Mouse (Mus musculus): ENCODE data around the gene Slfn2.

Gene Slfn2

DNA sequence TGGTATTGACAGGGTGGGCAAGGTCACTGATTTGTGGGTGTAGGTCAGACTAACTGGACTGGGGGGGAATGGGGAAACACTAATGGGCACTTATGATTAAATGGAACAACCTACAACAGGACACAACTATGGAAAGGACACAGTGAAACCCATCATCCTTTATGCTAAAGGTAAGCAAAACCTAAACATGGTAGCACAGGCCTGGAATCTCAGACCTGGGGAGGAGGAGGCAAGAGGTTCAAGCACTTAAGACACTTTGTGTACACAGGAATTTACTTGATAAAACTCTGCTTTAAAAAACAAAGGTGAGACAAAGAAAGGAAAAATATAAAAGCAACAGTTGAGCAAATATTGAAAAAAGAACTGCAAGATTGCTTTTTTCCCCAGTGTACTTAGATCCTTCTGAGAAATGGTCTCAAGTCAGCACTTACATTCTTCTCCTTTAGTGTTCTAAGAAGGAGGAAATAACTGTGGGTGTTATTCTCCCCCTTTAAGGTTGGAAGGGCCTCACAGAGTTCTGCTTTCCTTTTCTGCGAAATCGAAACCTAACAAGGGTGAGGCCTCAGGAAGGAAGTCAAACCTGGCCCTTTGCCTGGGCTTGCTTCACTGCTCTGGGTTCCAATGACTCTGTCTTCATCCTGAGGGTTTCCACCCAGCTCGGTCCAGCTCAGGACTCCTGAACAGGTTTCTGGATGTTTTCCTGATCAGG, 13.0 kb downstream of the Slfn2 start:
- DNase-seq (ENCODE audit: low spot score in 2 of 2) = peak; percentile 90 to 94

DNA sequence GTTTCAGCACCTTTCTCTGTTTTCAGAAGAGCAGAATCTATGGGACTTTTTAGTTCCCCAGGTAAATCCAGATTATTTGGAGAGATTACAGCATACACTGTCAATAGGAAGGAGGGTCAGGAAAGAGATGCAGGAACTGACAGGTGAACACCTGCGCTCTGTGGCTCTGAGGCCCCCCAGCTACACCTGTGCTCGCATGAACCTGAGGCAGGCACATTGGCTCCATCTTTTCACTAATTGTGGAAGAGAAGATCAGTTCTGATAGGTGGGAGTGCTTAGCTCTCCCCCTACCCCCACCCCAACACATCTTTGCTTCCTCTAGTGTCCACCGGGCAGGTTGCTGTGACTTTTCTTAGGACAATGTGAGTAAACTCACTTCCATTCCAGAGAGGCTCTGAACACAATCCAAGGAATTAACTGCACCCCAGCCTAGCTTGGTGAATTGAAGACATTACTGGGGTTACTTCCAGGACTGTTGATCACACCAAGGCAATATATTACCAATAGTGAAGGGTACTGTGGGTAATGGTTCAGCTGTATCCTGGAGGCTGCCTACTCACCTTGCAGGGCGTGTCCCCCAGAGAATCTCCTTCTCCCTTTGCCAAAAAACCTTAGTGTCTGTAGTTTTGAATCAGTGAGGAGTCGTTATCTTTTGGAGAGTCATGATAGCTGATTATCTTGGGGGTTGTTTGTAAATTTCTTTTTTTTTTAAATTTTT, 13.7 kb downstream of the Slfn2 start:
- DNase-seq (ENCODE audit: low spot score in 2 of 2) = peak in 1 of 2 experiments; percentile 47

DNA sequence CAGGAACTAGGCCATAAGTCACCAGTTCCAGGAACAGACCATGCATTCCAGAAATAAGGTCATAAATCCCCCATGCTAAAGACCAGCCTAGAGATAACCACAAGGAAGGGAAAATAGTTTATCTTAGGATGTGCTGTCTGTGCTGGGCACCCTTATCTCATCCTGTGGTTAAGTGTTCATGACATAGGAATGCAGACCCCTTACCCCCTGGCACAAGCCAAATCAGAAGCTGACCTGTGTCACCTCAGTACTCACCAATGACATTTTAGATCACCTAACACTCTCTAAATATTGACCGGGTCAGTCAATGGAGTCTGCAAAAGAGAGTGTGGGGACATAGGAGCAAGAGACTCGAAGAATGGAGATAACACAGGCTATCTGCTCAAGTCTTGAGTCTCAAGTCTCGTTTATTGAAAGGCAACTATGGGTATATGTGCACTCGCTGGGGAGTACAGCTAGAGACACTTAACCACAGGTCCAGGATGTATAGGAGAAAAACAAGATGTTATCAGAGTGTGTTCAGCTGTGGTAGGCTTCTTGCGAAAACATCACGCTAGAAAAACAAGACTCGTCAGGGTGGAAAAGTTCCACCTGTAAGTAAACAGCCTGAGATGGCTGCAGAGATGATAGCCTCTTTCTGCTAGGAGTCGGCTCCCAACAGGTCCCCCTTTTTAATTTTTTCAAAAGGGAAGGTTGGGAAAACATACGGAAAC, 14.7 kb downstream of the Slfn2 start:
- DNase-seq (ENCODE audit: low spot score in 2 of 2) = peak; percentile 72 to 75

DNA sequence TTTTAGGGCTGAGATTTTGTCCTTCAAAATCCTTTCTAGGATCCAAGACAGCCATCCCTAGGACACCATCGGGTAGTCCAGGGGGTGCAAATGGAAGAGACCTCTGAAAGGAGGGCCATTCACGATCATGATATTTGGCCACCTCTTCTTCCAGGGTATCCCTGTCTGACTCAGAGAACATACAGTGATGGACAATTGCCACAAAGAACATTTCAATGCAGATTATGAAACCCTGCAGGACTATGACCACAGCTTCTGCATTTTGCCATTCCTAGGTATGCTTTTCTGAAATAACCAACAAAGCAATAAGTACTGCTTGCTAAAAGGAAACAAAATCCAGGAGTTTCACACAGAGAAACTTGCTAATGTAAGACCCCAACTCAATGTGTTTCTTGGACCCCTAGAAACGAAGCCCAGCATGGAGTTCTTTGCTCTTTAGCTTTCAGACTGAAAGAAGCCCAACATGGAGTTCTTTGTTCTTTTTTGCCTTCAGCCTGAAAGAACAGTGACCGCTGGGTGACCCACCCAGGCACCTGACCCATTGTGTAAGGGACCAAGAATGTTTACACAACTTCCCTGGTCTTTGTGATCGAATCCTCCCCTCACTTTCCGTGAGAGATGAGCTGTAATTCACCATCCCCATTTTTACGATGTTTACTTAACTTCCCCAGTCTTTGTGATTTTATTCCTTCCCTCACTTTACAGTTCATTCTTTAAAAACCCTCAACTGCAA, 18.0 kb downstream of the Slfn2 start:
- peak in 1 of 2 experiments; percentile 1 for DNase-seq (ENCODE audit: low spot score in 2 of 2)

DNA sequence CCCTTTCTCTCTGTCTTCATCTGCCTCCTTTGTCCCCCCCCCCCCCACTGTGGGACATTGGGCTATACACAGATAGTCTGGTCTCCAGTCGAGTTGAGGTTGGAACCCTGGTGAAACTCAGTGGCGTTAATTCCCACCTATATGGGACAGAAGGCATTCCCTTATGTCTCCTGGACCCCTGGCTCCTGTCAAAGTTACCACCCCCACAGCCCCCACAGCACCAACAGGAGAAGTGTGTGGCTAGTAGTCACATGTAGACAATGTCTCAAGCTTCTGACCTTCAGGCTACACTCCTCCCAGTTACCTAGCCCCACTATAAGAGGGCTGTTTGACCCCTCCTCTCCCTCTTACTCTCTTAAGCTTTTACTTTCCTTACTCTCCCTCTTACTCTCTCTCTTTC, 19.2 kb downstream of the Slfn2 start:
- no peak for DNase-seq (ENCODE audit: low spot score in 2 of 2)

DNA sequence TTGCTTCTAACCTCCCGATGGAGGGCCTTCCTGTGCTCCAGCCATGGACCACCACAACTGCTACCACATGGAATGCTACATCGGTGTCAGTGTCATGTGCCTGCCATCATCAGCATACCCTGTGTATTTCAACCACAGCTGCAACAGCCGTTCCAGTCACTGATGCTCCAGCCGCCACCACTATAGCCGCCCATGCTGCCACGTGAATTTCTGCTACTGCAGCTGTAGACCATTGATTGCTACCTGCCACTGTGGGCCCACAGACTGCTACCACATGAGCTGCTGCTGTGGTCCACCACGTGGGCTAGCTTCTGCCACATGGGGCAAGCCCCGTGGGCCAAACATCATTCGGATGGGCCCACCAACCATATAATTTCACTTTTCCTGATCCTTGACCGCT, 19.8 kb downstream of the Slfn2 start:
- no peak for DNase-seq (ENCODE audit: low spot score in 2 of 2)

DNA sequence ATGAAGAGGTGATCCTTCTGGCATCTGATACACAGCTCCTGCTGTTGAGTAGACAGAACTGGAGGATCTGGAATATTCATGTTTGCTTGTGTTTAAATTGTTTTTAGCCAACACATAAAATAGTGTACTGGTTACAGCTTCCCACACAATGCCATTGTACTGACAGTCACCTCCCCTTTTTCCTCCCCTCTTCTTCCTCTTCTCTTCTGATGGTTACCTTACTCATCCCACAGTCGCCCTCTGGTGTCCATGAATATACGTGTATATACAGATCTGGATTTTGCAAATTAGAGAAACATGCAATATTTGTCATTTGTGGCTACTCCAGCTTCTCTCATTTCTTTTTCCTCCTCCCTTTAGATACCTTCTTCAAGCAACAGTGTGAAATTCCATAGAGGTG, 50.2 kb downstream of the Slfn2 start:
- DNase-seq (ENCODE audit: low spot score in 2 of 2) = peak; percentile 68 to 82

DNA sequence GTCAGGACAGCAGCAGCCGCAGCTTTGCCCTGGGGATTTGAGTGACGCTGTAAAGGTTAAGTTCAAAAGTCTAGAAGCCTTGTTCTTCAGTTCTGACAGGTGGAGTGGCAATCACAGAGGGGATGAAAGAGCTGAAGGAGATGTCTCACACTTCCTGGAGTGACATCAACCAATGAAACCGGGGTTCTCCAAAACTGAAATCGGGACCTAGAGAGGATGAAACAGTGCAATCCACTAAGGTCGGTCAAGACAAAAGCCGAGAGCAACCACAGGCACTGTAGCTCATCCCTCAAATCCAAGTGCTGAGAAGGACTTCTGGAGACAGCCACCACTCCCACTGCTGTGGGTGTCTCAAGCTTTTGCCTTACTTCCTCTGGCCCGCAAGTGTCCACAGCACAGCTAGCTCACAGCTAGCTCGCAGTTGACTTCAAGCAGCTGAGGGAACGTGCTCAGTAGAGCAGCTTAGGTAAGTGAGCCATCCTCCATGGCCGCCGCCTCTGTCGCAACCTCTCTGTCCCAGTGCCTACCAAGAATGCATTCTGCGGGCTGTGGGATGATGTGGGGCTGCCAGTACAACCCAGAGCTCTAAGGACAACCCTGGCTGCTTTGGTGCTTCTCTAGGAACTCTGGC, 51.8 kb downstream of the Slfn2 start, which contains the start of gene Slfn1:
TSS of gene Slfn1 (plus strand) at position 253 of the 631 bp plus-strand sequence.
- DNase-seq (ENCODE audit: low spot score in 2 of 2) = peak; percentile 15 to 17

DNA sequence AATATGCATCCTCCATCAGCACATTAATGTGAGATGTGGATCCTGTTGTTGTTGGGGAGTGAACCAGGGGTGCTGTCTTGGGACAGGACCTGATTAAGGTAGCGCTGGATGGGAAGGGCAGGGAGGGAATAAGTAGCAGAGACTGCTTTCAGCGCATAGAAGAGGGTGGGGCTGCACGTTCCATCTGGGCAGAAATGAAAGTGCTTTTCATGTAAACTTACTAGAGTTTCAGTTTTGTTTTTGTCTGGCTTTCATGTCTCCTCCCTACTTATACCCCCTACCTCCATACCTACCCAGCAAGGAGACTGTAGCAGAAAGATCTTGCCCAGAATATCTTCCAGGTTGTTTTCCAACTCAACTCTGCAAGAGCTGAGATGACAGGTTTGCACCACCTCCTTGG, 53.1 kb downstream of the Slfn2 start:
- peak; percentile 61 for DNase-seq (ENCODE audit: low spot score in 2 of 2)

All from spleen, postnatal 36 days (tissue).